Mouse (Mus musculus) embryo, embryonic 10.5 days (tissue): ENCODE data around the gene Fignl1.

Source experiments
- DNase-seq: peaks from one replicate; pipeline ENCODE4 v3.0.0-alpha.2; 2015; ENCODE audit warnings: low spot score

Gene Fignl1

GRCm38 (mm10) chr11:11808820-11809403, at the start of gene Fignl1:
Fignl1 (minus strand) TSS chr11:11808962.
- peak; percentile 99 for DNase-seq

GRCm38 (mm10) chr11:11856959-11857358, 48.2 kb upstream of the Fignl1 start:
- no peak for DNase-seq

GRCm38 (mm10) chr11:11855685-11856131, 46.9 kb upstream of the Fignl1 start:
- DNase-seq = no peak

- DNase-seq = peak; percentile 80
These were observed 46.4 kb upstream of the Fignl1 start for GRCm38 (mm10) chr11:11855061-11855672.

GRCm38 (mm10) chr11:11853731-11854461, 45.1 kb upstream of the Fignl1 start:
- DNase-seq = peak; percentile 60

GRCm38 (mm10) chr11:11851957-11852505, 43.3 kb upstream of the Fignl1 start:
- no peak for DNase-seq

GRCm38 (mm10) chr11:11850476-11851267, 41.9 kb upstream of the Fignl1 start:
- no peak for DNase-seq

- no peak for DNase-seq
These were observed 41.0 kb upstream of the Fignl1 start for GRCm38 (mm10) chr11:11849513-11850311.

GRCm38 (mm10) chr11:11848467-11848866, 39.7 kb upstream of the Fignl1 start:
- no peak for DNase-seq

- no peak for DNase-seq
These were observed 36.3 kb upstream of the Fignl1 start for GRCm38 (mm10) chr11:11845044-11845443.

GRCm38 (mm10) chr11:11844367-11844971, 35.7 kb upstream of the Fignl1 start:
- no peak for DNase-seq

GRCm38 (mm10) chr11:11841590-11841989, 32.8 kb upstream of the Fignl1 start:
- DNase-seq = no peak

GRCm38 (mm10) chr11:11840746-11841145, 32.0 kb upstream of the Fignl1 start:
- no peak for DNase-seq

GRCm38 (mm10) chr11:11839874-11840273, 31.1 kb upstream of the Fignl1 start:
- DNase-seq = no peak

GRCm38 (mm10) chr11:11837384-11837783, 28.6 kb upstream of the Fignl1 start:
- DNase-seq = no peak

GRCm38 (mm10) chr11:11836713-11837370, 28.1 kb upstream of the Fignl1 start:
- no peak for DNase-seq

GRCm38 (mm10) chr11:11836262-11836661, 27.5 kb upstream of the Fignl1 start:
- no peak for DNase-seq

- DNase-seq = no peak
These were observed 27.0 kb upstream of the Fignl1 start for GRCm38 (mm10) chr11:11835791-11836190.

- no peak for DNase-seq
These were observed 26.6 kb upstream of the Fignl1 start for GRCm38 (mm10) chr11:11835361-11835760.

GRCm38 (mm10) chr11:11833100-11833499, 24.3 kb upstream of the Fignl1 start:
- peak; percentile 90 for DNase-seq
